In genomic region chr10:8199816-8200215, GRCm38 (mm10) we compare ENCODE assay signal across 22 mouse cellular contexts.
DNase-seq lines count a peak whose midpoint lies in the region; ATAC-seq and TF ChIP-seq lines count a peak whose summit lies in the region.
"Had no signal": no experiment of that assay in that cellular context is flagged by ENCODE, and none has a peak within 500 bp of the region (broad histone marks: within the 10 kb centered on the region; RNA-seq: fewer than 3 reads in every experiment).

No protein-coding gene starts in this region.

- no peaks in the 10 kb centered on the region for H3K36me3 ChIP-seq in heart, embryonic 10.5 days
- H3K36me3 ChIP-seq in lung, embryonic 14.5 days (ENCODE audit: insufficient read depth) = no peaks in the 10 kb centered on the region
- H3K36me3 ChIP-seq: embryonic facial prominence, embryonic 12.5 days; embryonic facial prominence, embryonic 15.5 days; forebrain, embryonic 15.5 days; G1E; hindbrain, embryonic 13.5 days had no signal

- H3K4me2 ChIP-seq in lung, embryonic 14.5 days = no peak overlapping the region
- H3K4me2 ChIP-seq: embryonic facial prominence, embryonic 12.5 days; embryonic facial prominence, embryonic 15.5 days; forebrain, embryonic 15.5 days; heart, embryonic 11.5 days; hindbrain, embryonic 13.5 days had no signal

- H3K9me3 ChIP-seq in heart, embryonic 10.5 days = no peaks in the 10 kb centered on the region
- H3K9me3 ChIP-seq in lung, embryonic 14.5 days (ENCODE audit: low read depth, low read length) = no peaks in the 10 kb centered on the region
- H3K9me3 ChIP-seq: embryonic facial prominence, embryonic 12.5 days; embryonic facial prominence, embryonic 15.5 days; forebrain, embryonic 15.5 days; G1E; hindbrain, embryonic 13.5 days had no signal

- no peak for ATAC-seq in lung, embryonic 14.5 days (ENCODE audit: insufficient read depth)
- ATAC-seq: forebrain, embryonic 15.5 days; inflammation-experienced regulatory T-cells, adult 6 months; intestine, embryonic 16.5 days; Patski had no signal

- TF ChIP-seq CTCF in lung, embryonic 14.5 days (IDR thresholded peaks at IDR 0.05; ENCODE audit: low read depth) = no peak

- H3K27me3 ChIP-seq in heart, embryonic 10.5 days (ENCODE audit: insufficient read depth, poor library complexity, severe bottlenecking) = no peaks in the 10 kb centered on the region
- H3K27me3 ChIP-seq in lung, embryonic 14.5 days (ENCODE audit: insufficient read depth, low read length) = no peaks in the 10 kb centered on the region
- H3K27me3 ChIP-seq: CH12.LX; embryonic facial prominence, embryonic 12.5 days; embryonic facial prominence, embryonic 15.5 days; forebrain, embryonic 15.5 days; hindbrain, embryonic 13.5 days; Patski had no signal

- WGBS in heart, embryonic 10.5 days = 81% methylated on average over 8 of the region's 8 CpGs
- 58% methylated on average over 8 of the region's 8 CpGs for WGBS in lung, embryonic 14.5 days

- no peak overlapping the region for H3K4me3 ChIP-seq in heart, embryonic 10.5 days
- no peak overlapping the region for H3K4me3 ChIP-seq in lung, embryonic 14.5 days (ENCODE audit: low read depth, low read length)
- H3K4me3 ChIP-seq: embryonic facial prominence, embryonic 12.5 days; embryonic facial prominence, embryonic 15.5 days; forebrain, embryonic 15.5 days; hindbrain, embryonic 13.5 days had no signal

- H3K9ac ChIP-seq in lung, embryonic 14.5 days = no peak overlapping the region
- H3K9ac ChIP-seq: embryonic facial prominence, embryonic 12.5 days; embryonic facial prominence, embryonic 15.5 days; forebrain, embryonic 15.5 days; hindbrain, embryonic 13.5 days had no signal

- 0 out of 2 replicates have a peak, but pooled peaks cover 10% of the 10 kb centered on the region for H3K4me1 ChIP-seq in heart, embryonic 10.5 days
- H3K4me1 ChIP-seq in lung, embryonic 14.5 days (ENCODE audit: insufficient read depth) = no peaks in the 10 kb centered on the region

- H3K27ac ChIP-seq in heart, embryonic 10.5 days = no peak overlapping the region
- H3K27ac ChIP-seq in lung, embryonic 14.5 days (ENCODE audit: low read depth) = 0 out of 2 replicates have a peak overlapping the region, but pooled peaks have one; percentile 6
- H3K27ac ChIP-seq: embryonic facial prominence, embryonic 12.5 days; embryonic facial prominence, embryonic 15.5 days; forebrain, embryonic 15.5 days; hindbrain, embryonic 13.5 days had no signal

- peak; percentile 43 to 56 for DNase-seq in cerebellum, postnatal 10 days
- DNase-seq in cerebellum, adult 11 months = no peak
- peak; percentile 55 for DNase-seq in heart, embryonic 10.5 days (ENCODE audit: low spot score)
- no peak for DNase-seq in heart, adult 9 months (ENCODE audit: low spot score in 2 of 2)
- peak; percentile 62 for DNase-seq in lung, embryonic 14.5 days
- DNase-seq in lung, postnatal 25 days (ENCODE audit: low spot score) = no peak
- DNase-seq: adrenal gland, postnatal 10 days; adrenal gland, postnatal 36 days; B cell, adult 2 months; cerebellum, adult 9-10 months; gastrocnemius, postnatal 25 days; heart, adult 18-20 months had no signal

Comparison
In these comparisons a context has a peak if more than half of its experiments do, and no peak if none do; other contexts are left out.
1. DNase-seq: peak in cerebellum, postnatal 10 days (2 of 2), heart, embryonic 10.5 days (single experiment) and lung, embryonic 14.5 days (single experiment); none in cerebellum, adult 11 months (single experiment), heart, adult 9 months (0 of 2) and lung, postnatal 25 days (single experiment).